Mouse (Mus musculus) stomach, postnatal 0 days (tissue): ENCODE data around the gene Ube2g2.

Experiments
- CTCF ChIP-seq: IDR thresholded peaks from 2 replicates; pipeline ENCODE4 v1.5.1; 2016; ENCODE audit warnings: antibody characterized with exemption, low read depth, mild to moderate bottlenecking, moderate library complexity
- EP300 ChIP-seq: optimal IDR thresholded peaks from 2 replicates; pipeline ENCODE3; 2016; ENCODE audit warnings: antibody characterized with exemption

GRCm38 (mm10) chr10:77586637-77587036, 35.4 kb upstream of the Ube2g2 start:
- TF ChIP-seq EP300 = no peak
- TF ChIP-seq CTCF = no peak
